Mouse (Mus musculus): ENCODE data around the gene Gm266. TPM values are rescaled to one million over a fixed set of nuclear protein-coding genes. Genes with fewer than 3 reads are reported as not detected.

Gene Gm266
- polyA plus RNA-seq, 1 experiment from 2014 or later: 1.7 TPM

DNA sequence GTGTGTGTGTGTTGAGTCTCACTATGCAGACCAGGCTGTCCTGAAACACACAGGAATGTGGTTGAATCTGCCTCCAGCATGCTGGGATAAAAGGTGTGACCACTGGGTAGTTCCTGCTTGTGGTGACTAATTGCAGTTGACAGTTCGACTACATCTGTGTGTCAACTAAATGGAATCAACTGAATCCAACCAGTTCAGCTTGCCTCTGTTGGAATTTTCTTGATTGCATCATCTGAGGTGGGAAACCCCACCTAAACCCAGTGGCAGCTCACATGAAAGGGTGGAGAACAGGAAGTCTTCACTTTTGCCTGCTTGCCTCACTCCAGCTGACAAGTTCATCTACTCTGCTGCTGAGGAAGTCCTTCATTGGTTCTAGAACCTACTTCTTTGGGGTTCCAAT, 14.5 kb downstream of the Gm266 start:
- H3K9ac ChIP-seq: no peak overlapping the region
- H3K27me3 ChIP-seq: peaks cover 20% of the 10 kb centered on the region; the same call in 1 of the 2 replicates
- 68% methylated on average over 1 of the region's 1 CpGs for WGBS
- ATAC-seq (ENCODE audit: low FRiP score): no peak
- no peak overlapping the region for H3K4me2 ChIP-seq
- no peak overlapping the region for H3K27ac ChIP-seq
- H3K4me3 ChIP-seq: no peak overlapping the region
- H3K4me1 ChIP-seq (replicated peaks): peaks cover 15% of the 10 kb centered on the region; the same call in 1 of the 2 replicates
- H3K36me3 ChIP-seq: no peaks in the 10 kb centered on the region
- no peaks in the 10 kb centered on the region for H3K9me3 ChIP-seq

DNA sequence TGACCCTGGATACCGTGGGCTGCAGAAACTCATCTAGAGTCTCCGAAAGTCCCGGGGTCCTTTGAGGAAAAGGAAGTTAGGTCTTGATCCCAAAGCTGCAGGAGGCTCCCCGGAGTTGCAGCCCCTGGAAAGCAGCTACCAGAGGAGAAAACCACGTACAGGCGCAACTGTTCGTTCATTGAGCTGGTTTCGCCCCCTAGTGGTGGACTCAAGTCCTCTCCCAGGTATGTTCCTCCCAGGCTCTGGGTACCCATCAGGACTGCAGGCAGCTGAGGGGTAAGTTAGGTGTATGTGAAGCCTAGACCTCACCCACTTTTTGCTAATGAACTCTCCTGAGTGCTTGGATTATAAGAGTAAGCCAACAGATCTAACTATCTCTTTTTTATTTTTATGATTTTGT, 16.1 kb downstream of the Gm266 start:
- H3K4me2 ChIP-seq: no peak overlapping the region
- no peak overlapping the region for H3K4me3 ChIP-seq
- 0 out of 2 replicates have a peak, but pooled peaks cover 10% of the 10 kb centered on the region for H3K4me1 ChIP-seq (replicated peaks)
- H3K27ac ChIP-seq: no peak overlapping the region
- no peaks in the 10 kb centered on the region for H3K9me3 ChIP-seq
- H3K27me3 ChIP-seq: peaks cover 25% of the 10 kb centered on the region; the same call in 1 of the 2 replicates
- H3K9ac ChIP-seq: no peak overlapping the region
- no peaks in the 10 kb centered on the region for H3K36me3 ChIP-seq
- 6% methylated on average over 8 of the region's 8 CpGs for WGBS
- ATAC-seq (ENCODE audit: low FRiP score): no peak

DNA sequence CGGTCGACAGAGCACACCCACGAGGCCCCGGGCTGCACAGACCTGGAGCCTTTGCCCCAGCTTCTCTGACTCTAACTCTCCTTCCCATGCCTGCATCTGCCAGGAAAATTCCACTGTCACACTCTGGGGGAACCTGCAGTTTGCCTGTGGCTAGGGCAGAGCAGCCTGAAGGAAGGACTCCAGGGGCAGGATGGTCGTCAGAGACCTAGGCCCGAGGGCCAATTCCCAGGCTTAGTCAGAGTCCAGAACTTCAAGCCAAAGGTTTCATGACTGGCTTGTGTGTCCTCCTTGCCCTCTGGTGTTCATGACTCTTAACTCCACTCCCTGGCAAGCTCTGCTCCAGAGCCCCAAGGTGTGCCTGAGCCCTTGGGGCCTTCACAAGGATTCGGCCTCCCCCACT, 17.4 kb downstream of the Gm266 start:
- ATAC-seq (ENCODE audit: low FRiP score): no peak
- H3K27ac ChIP-seq: no peak overlapping the region
- H3K27me3 ChIP-seq: peaks cover 22% of the 10 kb centered on the region; the same call in 1 of the 2 replicates
- no peak overlapping the region for H3K9ac ChIP-seq
- 0 out of 2 replicates have a peak, but pooled peaks cover 5% of the 10 kb centered on the region for H3K4me1 ChIP-seq (replicated peaks)
- H3K9me3 ChIP-seq: no peaks in the 10 kb centered on the region
- H3K4me2 ChIP-seq: no peak overlapping the region
- no peaks in the 10 kb centered on the region for H3K36me3 ChIP-seq
- no peak overlapping the region for H3K4me3 ChIP-seq
- 60% methylated on average over 7 of the region's 7 CpGs for WGBS

DNA sequence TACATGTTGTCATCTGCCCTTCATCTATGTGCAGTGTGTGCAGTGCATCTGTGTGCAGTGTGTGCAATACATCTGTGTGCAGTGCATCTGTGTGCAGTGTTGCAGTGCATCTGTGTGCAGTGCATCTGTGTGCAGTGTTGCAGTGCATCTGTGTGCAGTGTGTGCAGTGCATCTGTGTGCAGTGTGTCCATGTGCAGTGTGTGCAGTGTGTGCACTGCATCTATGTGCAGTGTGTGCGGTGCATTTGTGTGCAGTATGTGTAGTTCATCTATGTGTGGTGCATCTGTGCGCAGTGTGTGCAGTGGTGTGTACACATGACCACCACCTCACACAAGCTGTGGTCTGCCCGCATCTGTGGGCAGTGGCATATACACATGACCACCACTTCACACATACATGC, 19.3 kb downstream of the Gm266 start:
- H3K36me3 ChIP-seq: no peaks in the 10 kb centered on the region
- H3K9me3 ChIP-seq: no peaks in the 10 kb centered on the region
- WGBS: 96% methylated on average over 3 of the region's 3 CpGs
- no peaks in the 10 kb centered on the region for H3K4me1 ChIP-seq (replicated peaks)
- H3K27ac ChIP-seq: no peak overlapping the region
- no peak overlapping the region for H3K9ac ChIP-seq
- no peak for ATAC-seq (ENCODE audit: low FRiP score)
- peaks cover 32% of the 10 kb centered on the region; the same call in 1 of the 2 replicates for H3K27me3 ChIP-seq
- no peak overlapping the region for H3K4me2 ChIP-seq
- H3K4me3 ChIP-seq: no peak overlapping the region

- H3K9ac ChIP-seq: no peak overlapping the region
- no peaks in the 10 kb centered on the region for H3K36me3 ChIP-seq
- WGBS: 86% methylated on average over 7 of the region's 7 CpGs
- no peak overlapping the region for H3K4me2 ChIP-seq
- H3K27me3 ChIP-seq: peaks cover 33% of the 10 kb centered on the region
- no peaks in the 10 kb centered on the region for H3K9me3 ChIP-seq
- no peak overlapping the region for H3K27ac ChIP-seq
- no peak overlapping the region for H3K4me3 ChIP-seq
- H3K4me1 ChIP-seq (replicated peaks): 0 out of 2 replicates have a peak, but pooled peaks cover 3% of the 10 kb centered on the region
- ATAC-seq (ENCODE audit: low FRiP score): no peak
These were observed 22.1 kb downstream of the Gm266 start for GRCm38 (mm10) chr12:111463570-111463969.

GRCm38 (mm10) chr12:111457742-111458141, 27.9 kb downstream of the Gm266 start:
- peaks cover 71% of the 10 kb centered on the region for H3K27me3 ChIP-seq
- H3K4me3 ChIP-seq: no peak overlapping the region
- no peak for ATAC-seq (ENCODE audit: low FRiP score)
- 89% methylated on average over 1 of the region's 1 CpGs for WGBS
- no peaks in the 10 kb centered on the region for H3K36me3 ChIP-seq
- no peak overlapping the region for H3K27ac ChIP-seq
- H3K9me3 ChIP-seq: no peaks in the 10 kb centered on the region
- H3K4me2 ChIP-seq: no peak overlapping the region
- no peak overlapping the region for H3K9ac ChIP-seq
- H3K4me1 ChIP-seq (replicated peaks): 0 out of 2 replicates have a peak, but pooled peaks cover 3% of the 10 kb centered on the region

GRCm38 (mm10) chr12:111455860-111456259, 29.8 kb downstream of the Gm266 start:
- Histone ChIP-seq H3K27ac (no peak overlapping the region), H3K4me2 (no peak overlapping the region), H3K36me3 (no peaks in the 10 kb centered on the region), H3K4me1 (replicated peaks) (0 out of 2 replicates have a peak, but pooled peaks cover 3% of the 10 kb centered on the region), H3K4me3 (no peak overlapping the region), H3K9me3 (no peaks in the 10 kb centered on the region), H3K9ac (no peak overlapping the region), H3K27me3 (peaks cover 79% of the 10 kb centered on the region)
- WGBS: 64% methylated on average over 8 of the region's 8 CpGs
- ATAC-seq (ENCODE audit: low FRiP score): no peak

GRCm38 (mm10) chr12:111455311-111455846, 30.2 kb downstream of the Gm266 start:
- no peak overlapping the region for H3K27ac ChIP-seq
- no peak overlapping the region for H3K4me3 ChIP-seq
- peaks cover 81% of the 10 kb centered on the region for H3K27me3 ChIP-seq
- ATAC-seq (ENCODE audit: low FRiP score): no peak
- H3K4me2 ChIP-seq: no peak overlapping the region
- WGBS: 70% methylated on average over 12 of the region's 12 CpGs
- H3K9ac ChIP-seq: no peak overlapping the region
- H3K4me1 ChIP-seq (replicated peaks): 0 out of 2 replicates have a peak, but pooled peaks cover 2% of the 10 kb centered on the region
- no peaks in the 10 kb centered on the region for H3K36me3 ChIP-seq
- H3K9me3 ChIP-seq: no peaks in the 10 kb centered on the region

DNA sequence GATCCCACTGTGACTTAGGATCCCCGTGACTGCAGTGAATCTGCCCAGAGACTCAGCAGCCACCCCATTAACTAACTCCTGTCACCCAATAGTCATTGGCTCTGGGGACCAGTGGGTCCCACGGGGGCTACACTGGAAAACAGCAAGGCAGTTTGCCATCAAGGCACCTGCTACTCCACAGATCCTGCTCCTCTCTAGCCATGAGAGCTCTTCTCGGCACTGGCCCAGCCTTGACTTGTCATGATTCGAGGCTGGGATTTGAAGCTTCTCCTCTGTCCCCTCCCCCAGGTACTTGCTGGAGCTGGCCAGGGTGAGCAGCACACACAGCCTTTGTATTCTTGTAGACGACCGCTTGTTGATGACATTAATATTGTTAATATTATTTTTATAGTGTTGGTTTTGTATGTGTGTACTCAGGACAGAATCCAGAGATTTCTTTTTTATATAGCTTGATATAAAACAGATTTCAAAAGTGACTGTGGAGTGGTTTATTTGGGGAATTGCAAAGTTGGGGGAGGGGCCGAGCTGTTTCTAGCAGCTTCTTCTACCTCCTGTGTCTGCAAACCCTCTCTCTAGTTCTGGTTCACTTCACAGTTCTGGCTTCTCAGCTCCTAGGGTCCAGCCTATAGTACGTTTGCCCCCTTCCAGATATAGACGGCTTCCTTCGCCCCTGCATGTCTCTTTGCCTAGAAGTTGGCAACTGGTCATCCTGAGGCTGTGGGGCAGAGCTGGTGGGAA, 30.9 kb downstream of the Gm266 start:
- Histone ChIP-seq H3K27me3 (peaks cover 82% of the 10 kb centered on the region), H3K9ac (no peak overlapping the region)
- 72% methylated on average over 10 of the region's 10 CpGs for whole genome bisulfite sequencing

DNA sequence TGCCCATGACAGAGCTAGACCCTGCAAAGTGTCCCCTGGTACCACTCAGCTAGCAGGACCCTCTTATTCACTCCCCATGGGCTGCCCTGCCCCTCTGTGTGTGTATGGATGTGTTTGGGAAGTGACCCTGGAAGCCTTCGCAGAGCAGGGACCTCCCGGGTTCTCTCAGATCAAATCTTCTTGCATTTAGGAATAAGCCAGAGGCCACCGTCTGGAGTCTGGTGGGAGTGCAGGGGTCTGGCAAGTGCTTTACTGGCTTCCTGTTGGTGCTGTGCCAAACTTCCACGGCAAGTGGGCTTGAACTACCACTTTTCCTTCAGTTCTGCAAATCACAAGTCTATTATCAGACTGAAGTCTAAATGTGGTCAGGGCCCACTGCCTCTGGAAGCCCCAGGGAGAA, 31.6 kb downstream of the Gm266 start:
- H3K4me3 ChIP-seq: no peak overlapping the region
- H3K9me3 ChIP-seq: no peaks in the 10 kb centered on the region
- H3K36me3 ChIP-seq: no peaks in the 10 kb centered on the region
- no peak for ATAC-seq (ENCODE audit: low FRiP score)
- H3K9ac ChIP-seq: no peak overlapping the region
- 31% methylated on average over 4 of the region's 4 CpGs for WGBS
- H3K4me1 ChIP-seq (replicated peaks): peaks cover 10% of the 10 kb centered on the region; the same call in 1 of the 2 replicates
- H3K4me2 ChIP-seq: no peak overlapping the region
- no peak overlapping the region for H3K27ac ChIP-seq
- H3K27me3 ChIP-seq: peaks cover 86% of the 10 kb centered on the region

More for the DNA sequence above, 30.9 kb downstream of the Gm266 start:
- Histone ChIP-seq H3K36me3 (no peaks in the 10 kb centered on the region), H3K9me3 (no peaks in the 10 kb centered on the region), H3K4me1 (replicated peaks) (peaks cover 6% of the 10 kb centered on the region; the same call in 1 of the 2 replicates), H3K4me3 (no peak overlapping the region), H3K27ac (no peak overlapping the region), H3K4me2 (no peak overlapping the region)
- no peak for ATAC-seq (ENCODE audit: low FRiP score)

GRCm38 (mm10) chr12:111451561-111451960, 34.1 kb downstream of the Gm266 start:
- Histone ChIP-seq H3K27me3 (peaks cover 96% of the 10 kb centered on the region), H3K4me2 (no peak overlapping the region), H3K27ac (no peak overlapping the region), H3K36me3 (no peaks in the 10 kb centered on the region), H3K9ac (no peak overlapping the region), H3K9me3 (no peaks in the 10 kb centered on the region), H3K4me3 (no peak overlapping the region), H3K4me1 (replicated peaks) (peaks cover 17% of the 10 kb centered on the region)
- ATAC-seq (ENCODE audit: low FRiP score): no peak
- WGBS: 82% methylated on average over 7 of the region's 7 CpGs

- Histone ChIP-seq H3K27me3 (peaks cover 96% of the 10 kb centered on the region), H3K9me3 (no peaks in the 10 kb centered on the region), H3K4me1 (replicated peaks) (peaks cover 29% of the 10 kb centered on the region), H3K4me3 (no peak overlapping the region), H3K4me2 (no peak overlapping the region), H3K27ac (no peak overlapping the region), H3K36me3 (no peaks in the 10 kb centered on the region), H3K9ac (no peak overlapping the region)
- ATAC-seq (ENCODE audit: low FRiP score): no peak
- WGBS: 34% methylated on average over 6 of the region's 6 CpGs
These were observed 35.3 kb downstream of the Gm266 start for GRCm38 (mm10) chr12:111450359-111450758.
